Mouse (Mus musculus) frontal cortex, postnatal 25 days (tissue): ENCODE measurements around the gene Cbr2.

Source experiments
- DNase-seq, 2 experiments: peaks; one replicate each; pipeline ENCODE4 v3.0.0; 2022; ENCODE audit warnings: low spot score in 2 of 2

The Cbr2 gene

GRCm38 (mm10) chr11:120711980-120712604 is 19.8 kb downstream of the Cbr2 start:
- no peak for DNase-seq

GRCm38 (mm10) chr11:120710672-120711071 is 21.2 kb downstream of the Cbr2 start:
- no peak for DNase-seq

- DNase-seq = no peak
These were observed 22.4 kb downstream of the Cbr2 start for GRCm38 (mm10) chr11:120709551-120709950.

DNA sequence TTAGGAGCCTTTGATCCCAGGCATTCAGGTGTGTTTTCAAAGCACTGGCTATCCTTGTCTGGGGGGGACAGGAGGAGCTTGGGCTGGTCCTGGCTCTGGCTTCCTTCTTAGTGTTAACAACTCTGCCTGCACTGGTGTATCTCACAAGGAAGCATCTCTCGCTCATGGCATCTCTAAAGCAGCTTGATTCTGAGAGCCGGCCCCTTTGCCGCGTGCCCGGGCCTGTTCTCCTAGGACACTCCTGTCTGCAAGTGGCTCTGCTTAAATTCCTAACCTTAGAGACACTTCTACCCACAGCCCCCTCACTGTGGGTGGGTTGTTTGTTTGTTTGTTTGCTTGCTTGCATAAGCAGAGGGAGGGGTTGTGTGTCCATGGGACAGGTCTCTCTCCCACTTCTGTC is 23.9 kb downstream of the Cbr2 start:
- DNase-seq = no peak

- no peak for DNase-seq
These were observed 24.7 kb downstream of the Cbr2 start for GRCm38 (mm10) chr11:120707225-120707624.

DNA sequence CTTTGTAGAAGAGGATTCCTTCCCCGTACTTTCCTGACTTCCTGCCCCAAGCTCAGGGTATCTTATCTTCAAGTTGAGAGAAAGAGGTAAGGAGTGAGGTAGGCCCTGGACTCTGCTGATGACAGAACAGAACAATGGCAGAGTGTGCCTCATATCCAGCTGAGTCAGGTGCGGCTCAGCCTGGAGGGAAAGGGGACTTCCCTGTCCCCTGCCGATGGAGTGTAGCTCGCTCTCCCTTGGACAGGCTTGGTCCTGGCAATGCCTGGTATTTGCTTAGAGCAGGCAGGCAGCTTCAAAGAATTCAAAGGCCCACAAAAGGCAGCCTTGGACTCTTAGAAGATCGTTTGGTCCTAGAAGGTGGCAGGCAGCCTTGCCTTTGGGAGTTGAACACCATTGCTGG is 25.8 kb downstream of the Cbr2 start:
- DNase-seq = no peak

DNA sequence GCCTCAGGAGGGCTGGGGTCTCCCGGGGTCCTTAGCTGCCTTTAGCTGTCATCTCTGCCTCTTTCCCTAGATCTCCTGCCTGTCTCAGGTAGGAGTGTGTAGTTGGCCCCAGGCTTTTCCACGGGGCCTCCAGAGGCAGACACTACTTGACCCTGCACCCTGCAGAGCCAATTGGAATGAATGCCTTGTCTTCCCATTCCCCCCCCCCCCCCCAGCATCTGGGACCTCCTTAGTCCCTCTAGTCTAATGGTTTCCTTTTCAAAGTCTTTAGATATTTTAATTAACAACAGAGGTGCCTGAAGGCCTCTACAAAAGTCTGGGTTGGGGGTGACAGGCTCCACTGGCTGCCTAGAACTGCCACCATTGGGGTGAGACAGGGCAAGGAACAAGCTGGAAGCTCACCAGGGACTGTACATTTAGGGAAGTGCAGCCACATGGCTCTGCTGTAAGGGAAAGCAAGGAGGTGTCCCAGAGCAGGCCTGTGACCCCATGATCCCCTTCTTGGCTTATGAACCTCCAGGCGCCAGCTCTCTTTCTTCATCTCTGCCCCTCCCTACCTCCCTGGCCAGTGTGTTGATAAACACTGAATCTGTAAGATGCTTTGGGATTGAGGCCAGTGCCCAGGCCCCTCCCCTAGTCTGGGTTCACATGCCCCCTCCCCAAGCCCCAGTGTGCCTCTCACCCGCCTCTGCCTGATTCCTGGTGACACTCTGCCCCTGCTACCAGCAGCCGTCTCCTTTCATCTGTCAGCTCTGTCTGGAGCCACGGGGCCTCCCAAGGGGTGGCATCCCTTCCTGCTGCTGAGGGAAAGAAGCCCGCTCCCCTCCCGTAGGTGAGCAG is 27.2 kb downstream of the Cbr2 start:
- no peak for DNase-seq

GRCm38 (mm10) chr11:120703696-120704454 is 28.0 kb downstream of the Cbr2 start:
- DNase-seq = no peak

DNA sequence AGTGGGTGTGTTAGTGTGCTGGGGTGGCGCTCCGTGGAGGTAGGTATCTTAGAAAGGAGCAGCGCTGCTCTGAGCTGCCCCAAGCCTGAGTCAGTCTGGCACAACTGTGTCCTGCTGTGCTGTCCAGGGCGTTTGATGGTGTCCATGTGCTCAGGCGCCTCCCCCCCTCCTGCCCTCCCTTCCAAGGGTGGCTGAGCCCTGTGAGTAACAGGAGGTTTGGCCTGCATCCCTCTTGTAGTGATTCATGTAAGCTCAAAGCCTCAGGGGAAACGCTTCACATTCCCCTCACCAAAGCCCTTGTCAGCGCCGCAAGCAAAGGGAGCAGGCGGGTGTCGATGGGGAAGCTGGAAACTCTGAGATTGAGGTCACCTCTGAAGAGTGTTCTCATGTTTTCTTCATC is 34.2 kb downstream of the Cbr2 start:
- DNase-seq = no peak

- no peak for DNase-seq
These were observed 35.3 kb downstream of the Cbr2 start for GRCm38 (mm10) chr11:120696568-120696967.

DNA sequence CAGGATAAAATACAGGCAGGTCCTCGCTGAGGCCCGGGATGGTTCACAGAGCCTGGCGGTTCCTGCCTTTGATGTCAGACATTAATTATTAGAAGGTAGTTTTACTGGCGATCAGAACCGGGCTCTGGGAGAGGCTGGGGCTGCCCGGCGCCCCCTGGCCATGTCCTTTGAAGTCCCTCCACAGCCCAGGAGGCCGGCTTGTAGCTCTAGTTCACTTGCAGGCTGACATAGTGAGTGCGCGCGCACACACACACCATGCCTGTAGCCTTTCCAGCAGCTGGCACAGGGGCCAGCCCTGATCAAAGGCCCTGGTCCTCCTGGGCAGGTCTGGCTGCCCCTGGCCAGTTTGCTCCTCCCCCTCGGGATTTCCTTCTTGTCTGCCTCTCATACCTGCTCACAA is 36.3 kb downstream of the Cbr2 start:
- no peak for DNase-seq

GRCm38 (mm10) chr11:120695184-120695583 is 36.7 kb downstream of the Cbr2 start:
- DNase-seq = no peak

DNA sequence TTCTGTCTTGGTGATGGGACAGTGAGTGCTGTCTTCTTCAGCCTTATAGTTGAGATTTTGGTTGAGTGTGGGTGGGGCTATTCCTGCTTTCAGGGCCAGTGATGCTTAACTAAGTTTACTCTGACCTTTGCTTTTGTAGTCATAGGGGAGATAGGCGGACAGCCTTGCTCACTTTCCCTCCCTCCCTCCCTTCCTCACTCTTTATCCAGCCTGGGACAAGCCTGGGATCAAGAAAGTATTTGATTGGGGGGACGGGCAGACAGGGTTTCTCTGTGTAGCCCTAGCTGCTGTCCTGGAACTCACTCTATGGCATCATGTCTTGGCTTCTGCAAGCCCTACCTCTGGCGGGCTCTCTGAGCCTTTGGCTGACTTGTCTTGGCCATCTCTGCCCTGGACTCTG is 38.5 kb downstream of the Cbr2 start:
- DNase-seq = no peak

GRCm38 (mm10) chr11:120692471-120693011 is 39.4 kb downstream of the Cbr2 start:
- DNase-seq = no peak

GRCm38 (mm10) chr11:120689365-120689764 is 42.5 kb downstream of the Cbr2 start:
- no peak for DNase-seq

GRCm38 (mm10) chr11:120686650-120687272 is 45.2 kb downstream of the Cbr2 start:
- DNase-seq = no peak

GRCm38 (mm10) chr11:120684660-120685059 is 47.3 kb downstream of the Cbr2 start:
- DNase-seq = no peak

- DNase-seq = no peak
These were observed 47.8 kb downstream of the Cbr2 start for GRCm38 (mm10) chr11:120684086-120684485.

DNA sequence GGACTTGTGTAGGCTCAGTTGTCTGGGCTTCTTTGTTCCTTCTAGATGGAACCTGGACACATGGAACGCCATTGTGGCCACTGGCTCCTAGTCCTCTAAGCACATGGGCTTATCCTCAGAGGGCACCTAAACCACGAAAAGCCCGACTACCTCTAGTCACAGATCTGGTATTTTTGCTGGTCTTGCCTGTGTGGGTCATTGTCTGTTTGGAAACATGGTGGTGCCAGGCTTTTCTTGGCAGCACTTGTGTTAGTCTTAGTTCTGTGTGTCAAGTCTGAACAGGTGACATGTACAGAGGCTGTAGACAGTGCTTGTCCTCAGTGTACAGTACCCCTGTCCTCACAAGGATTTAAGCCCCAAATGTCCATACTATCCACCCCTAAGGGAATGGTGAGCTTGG is 48.4 kb downstream of the Cbr2 start:
- DNase-seq = no peak

- DNase-seq = no peak
These were observed 49.2 kb downstream of the Cbr2 start for GRCm38 (mm10) chr11:120682683-120683082.

GRCm38 (mm10) chr11:120679909-120680308 is 52.0 kb downstream of the Cbr2 start:
- no peak for DNase-seq
